Mouse (Mus musculus): ENCODE measurements at regions not wholly inside any gene's neighbourhood (a gene's known extent, or its start where the extent isn't known, plus 50 kb on each side); places are given as distances from the start of the nearest gene placed in this dataset.

DNA sequence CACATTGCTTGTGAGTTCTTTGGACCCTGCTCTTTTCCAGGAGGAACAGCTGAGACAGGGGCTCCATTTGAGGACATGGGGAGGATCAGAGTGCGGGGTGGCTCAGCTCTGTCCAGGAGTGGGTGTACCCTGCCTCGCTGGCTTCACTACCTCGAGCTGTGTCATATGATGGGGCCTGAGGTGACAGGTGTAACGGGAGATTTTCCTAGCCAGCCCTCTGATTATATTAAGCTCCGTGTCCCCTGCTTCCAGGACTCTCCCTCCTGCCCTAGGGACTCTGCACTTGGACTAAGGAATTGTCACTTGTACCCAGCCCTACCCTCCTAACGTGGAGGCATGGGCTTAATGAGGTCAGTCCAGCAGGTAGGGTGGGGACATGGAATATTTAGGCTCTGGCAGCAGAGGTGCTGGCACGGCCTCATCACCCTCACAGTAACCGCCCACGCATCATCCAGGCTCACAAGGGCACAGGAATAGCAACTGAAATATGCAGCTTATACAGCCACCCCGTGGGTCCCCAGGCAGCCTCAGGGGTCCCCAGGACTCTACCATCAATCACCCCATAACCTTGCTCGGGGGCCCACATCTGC is 78.1 kb upstream of the 1600014C23Rik start:
- no peak for ATAC-seq (ENCODE audit: extremely low read depth, insufficient number of reproducible peaks, low FRiP score, poor library complexity, severe bottlenecking)

DNA sequence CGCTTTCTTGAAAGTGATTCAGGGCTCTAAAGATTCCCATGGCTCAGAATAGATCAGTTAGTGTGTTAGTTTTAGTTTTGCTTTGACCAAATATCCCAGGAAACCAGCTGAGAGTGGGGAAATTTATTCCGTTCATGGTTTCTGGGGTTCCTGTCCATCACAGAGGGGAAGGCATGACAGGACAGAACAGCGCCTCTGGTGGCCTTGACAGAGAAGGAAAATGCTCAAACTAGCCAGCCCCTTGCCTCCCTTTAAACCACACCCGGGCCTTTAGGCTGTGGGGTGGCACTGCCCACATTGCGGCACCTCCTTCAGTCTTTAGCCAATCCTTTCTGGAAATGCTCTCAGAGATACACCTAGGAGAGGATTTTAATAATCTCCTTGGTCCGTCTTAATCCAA is 76.1 kb upstream of the 1600014C23Rik start:
- no peak for ATAC-seq (ENCODE audit: extremely low read depth, insufficient number of reproducible peaks, low FRiP score, poor library complexity, severe bottlenecking)

DNA sequence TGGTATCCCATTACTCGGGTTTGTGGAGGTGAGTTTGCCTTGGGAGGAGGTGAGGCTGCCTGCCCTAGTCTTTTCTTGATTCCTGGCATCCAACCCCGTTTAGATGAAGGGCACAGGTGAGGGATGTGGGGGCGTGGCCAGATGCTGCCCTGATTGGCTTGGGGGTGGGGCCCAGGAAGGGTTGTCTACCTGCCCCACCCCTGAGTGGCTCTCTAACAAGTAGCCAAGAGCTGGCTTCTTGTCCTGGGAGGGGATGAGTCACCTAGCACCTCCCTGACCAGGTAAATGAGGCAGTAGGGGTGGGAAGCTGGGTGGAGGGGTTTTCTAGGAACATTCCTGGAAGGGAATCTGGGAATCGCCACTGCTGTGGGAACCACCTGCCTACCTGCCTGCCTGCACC is 74.7 kb upstream of the 1600014C23Rik start:
- no peak for ATAC-seq (ENCODE audit: extremely low read depth, insufficient number of reproducible peaks, low FRiP score, poor library complexity, severe bottlenecking)

DNA sequence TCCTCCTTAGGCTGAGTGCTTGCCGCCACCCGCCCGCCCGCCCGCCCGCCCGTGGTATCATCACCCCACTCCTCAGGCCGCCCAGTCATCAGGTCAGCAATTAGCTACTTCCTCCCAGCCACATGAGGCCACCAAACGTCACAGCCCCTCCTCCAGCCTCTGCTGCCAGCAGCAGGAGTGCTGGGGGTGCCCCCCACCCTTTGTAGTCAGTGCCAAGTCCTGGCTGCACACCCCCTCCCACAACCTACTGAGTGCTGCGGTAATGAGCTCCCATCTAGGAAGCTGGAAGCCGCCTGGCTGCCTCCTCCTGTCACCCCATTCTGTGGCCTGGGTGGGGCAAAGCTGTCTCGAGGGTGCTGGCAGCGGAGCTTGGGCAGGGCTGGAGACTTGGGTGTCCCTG is 73.8 kb upstream of the 1600014C23Rik start:
- no peak for ATAC-seq (ENCODE audit: extremely low read depth, insufficient number of reproducible peaks, low FRiP score, poor library complexity, severe bottlenecking)

DNA sequence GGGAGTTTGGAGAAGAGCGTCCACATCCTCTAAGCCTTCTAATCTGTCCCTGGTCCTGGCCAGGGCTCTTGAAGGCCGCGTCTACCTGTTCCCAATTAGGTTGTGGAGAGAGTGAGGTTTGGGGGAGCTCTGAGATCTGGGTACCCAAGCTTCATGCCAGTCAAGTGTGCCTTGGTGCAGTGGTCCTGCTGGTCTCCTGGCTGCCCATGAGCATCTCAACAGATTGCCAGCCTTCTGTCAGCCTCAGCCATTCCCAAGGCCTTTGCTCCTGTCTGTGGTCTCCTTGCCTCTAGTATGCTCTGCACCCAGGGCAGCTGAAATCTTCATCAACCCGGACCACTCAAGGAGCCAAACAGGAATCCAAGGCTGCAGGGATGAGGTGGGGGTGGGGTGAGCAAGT is 73.2 kb upstream of the 1600014C23Rik start:
- no peak for ATAC-seq (ENCODE audit: extremely low read depth, insufficient number of reproducible peaks, low FRiP score, poor library complexity, severe bottlenecking)

DNA sequence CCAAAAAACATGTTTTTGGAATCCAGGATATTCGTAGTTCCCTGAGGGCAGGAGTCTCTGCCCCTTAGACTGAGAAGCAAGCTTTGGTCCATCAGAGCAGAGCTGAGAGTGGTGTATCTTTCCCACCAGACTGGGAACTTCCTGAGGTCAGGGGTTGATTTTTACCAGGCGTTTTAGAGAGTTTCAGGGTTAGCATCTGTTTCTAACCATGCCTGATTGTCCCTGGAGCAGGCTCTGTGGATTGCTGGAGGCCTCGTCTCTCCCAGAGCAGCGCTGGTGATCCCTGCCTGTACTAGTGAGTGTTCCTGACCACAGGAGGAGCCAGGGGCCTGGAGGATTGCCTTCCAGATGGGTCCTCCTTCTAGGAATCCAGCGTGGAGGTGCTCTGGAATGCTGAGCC is 72.8 kb upstream of the 1600014C23Rik start:
- ATAC-seq (ENCODE audit: extremely low read depth, insufficient number of reproducible peaks, low FRiP score, poor library complexity, severe bottlenecking): no peak

DNA sequence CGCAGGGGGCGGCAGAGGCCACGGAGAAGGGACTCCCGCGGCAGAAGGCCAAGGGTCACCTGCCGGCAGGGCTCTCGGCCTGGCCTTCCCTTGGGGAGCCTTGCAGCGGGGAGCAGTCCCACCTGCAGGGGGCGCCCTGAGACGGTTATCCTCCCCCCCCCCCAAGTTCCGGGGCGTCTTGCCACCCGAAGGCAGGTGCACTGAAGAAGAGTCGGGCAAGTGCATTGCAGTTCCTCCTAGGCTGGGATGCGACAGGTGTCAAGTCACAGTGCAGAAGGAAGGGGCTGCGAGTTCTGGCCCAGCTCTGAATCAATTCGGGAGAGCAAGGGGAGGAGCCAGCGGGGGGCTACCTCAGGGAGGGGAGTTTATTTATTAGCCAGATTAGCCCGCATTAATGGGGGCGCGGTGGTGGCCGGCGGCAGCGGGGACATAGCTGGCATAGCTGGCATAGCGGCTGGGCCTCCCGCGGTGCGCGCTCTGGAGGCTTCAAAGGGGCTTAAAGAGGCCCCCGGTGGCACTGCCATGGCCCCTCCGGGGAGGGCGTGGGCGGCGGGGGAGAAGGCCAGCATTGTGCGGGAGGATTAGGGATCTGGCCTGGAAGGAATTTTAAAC is 71.9 kb upstream of the 1600014C23Rik start:
- no peak for ATAC-seq (ENCODE audit: extremely low read depth, insufficient number of reproducible peaks, low FRiP score, poor library complexity, severe bottlenecking)

DNA sequence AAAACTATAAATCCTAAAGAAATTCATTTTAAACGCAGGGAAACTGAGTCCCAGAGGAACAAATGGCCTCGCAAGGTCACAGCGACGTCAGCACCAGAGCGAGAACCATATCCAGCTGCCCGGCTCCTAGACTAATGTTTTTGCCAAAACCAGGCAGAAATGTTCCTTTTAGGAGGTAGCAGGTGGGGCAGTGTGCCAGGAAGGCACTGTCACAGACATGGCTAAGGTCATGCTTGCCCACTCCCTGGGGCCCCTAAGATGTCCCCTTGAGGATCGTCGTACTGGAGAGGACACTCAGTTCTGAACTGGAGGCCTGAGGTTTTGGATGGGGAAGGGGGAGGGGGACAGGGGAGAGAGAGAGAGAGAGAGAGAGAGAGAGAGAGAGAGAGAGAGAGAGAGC is 69.7 kb upstream of the 1600014C23Rik start:
- no peak for ATAC-seq (ENCODE audit: extremely low read depth, insufficient number of reproducible peaks, low FRiP score, poor library complexity, severe bottlenecking)

DNA sequence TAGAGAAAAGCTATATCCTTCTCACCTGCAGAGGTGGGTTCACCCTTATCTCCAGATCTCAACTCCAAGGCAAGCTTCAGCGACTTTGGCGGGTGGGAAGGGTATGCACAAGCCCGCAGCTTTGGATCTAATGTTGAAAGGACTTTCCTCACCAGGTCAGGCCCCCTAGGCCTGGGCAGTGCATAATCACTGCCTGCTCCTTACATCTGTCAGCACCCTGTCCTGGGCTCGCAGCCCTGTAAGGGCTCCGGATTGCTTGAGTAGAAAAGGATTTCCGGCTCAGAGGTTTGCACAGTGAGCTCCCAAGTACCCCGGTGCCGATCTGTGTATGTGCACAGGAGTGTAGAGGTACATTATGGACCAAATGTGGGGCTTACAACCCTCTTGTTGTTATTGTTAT is 68.8 kb upstream of the 1600014C23Rik start:
- no peak for ATAC-seq (ENCODE audit: extremely low read depth, insufficient number of reproducible peaks, low FRiP score, poor library complexity, severe bottlenecking)

DNA sequence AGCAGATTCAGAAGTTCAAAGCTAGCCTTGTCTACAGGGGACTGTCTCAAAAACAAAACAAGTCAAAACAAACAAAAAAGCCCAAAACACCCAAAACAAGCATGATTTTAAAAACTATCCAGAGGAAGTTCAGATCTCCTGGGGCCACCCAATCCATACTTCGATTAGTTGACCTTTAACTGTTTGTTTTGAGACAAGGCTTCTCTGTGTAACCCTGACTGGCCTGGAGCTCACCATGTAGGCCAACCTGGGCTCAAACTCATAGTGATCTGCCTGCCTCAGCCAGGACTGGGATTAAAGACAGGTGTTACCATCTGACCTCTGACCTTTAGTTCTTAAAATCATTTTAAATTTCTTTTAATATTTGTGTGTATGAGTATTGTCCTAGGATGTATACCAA is 66.1 kb upstream of the 1600014C23Rik start:
- no peak for ATAC-seq (ENCODE audit: extremely low read depth, insufficient number of reproducible peaks, low FRiP score, poor library complexity, severe bottlenecking)

DNA sequence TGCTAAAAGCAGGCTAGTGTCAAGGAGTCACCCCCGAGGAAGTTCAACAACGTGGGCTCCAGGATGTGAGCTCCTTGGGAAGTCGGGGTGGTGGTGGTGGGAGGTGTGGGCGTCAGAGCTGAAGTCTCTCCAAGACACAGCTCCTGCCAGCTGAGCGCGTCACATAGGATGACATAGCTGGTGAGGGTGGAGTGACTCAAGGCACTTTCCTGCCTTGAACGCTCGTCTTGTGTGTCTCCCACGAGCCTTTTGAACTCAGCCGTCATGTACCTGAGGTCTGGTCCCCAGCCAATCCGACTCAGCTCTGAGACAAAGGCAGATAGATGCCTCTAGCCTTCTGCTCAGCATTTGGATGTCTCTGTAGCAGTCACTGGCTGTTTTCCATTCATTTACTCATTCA is 65.4 kb upstream of the 1600014C23Rik start:
- no peak for ATAC-seq (ENCODE audit: extremely low read depth, insufficient number of reproducible peaks, low FRiP score, poor library complexity, severe bottlenecking)

DNA sequence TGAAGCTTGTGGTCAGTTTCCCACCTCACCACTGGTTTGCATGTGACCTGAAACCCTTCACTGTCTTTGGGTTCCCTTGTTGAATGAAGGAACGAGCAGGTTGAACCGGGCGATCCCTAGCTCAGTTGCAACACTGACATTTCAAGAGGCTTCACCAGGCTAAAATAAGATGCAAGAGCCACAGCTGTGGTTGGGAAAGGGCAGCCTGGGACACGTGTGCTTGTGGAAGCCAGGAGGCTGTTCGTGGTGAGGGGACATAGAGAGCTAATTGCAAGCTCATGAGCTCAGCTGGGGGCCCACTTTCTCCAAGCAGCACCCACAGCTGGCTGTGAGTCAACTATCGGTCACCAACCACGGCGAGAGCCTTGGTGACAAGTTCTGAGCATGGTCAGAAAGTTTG is 64.8 kb upstream of the 1600014C23Rik start:
- ATAC-seq (ENCODE audit: extremely low read depth, insufficient number of reproducible peaks, low FRiP score, poor library complexity, severe bottlenecking): no peak

DNA sequence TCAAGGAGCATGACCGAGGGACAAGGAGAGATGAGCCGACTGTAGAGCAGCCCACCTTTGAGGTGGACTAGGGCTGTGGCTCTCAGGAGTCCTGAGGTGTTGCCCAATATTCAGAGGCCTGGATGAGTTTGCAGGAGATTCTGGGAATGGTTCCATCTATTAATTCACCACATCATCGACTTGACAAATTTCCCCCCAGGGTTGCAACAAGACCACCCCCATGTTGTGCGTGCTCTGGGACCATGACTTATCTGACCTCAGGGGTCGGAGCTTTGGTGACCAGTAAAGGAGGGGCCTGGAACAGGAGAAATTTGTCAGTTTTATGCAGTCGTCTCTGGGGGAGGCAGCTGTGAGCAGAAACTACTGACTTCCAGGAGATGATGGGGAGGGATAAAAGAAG is 63.5 kb upstream of the 1600014C23Rik start:
- no peak for ATAC-seq (ENCODE audit: extremely low read depth, insufficient number of reproducible peaks, low FRiP score, poor library complexity, severe bottlenecking)

DNA sequence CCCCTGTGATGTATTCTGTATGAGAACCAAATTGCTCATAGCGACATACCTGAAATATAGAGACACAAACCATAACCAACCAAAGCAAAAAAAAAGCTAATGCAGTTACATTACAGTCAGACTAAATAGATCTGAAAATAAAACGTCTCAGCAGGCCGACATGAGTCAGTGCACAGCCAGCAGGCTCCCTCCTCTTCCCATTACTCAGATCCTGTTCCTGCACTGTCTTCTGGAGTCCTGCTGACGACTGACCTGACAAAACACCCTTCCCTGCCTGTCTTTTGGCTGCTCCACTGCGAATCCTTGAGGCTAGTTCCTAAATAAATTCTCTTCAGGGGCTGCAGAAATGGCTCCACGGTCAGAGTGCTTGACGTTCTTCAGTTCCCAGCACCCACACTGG is 61.3 kb upstream of the 1600014C23Rik start:
- ATAC-seq (ENCODE audit: extremely low read depth, insufficient number of reproducible peaks, low FRiP score, poor library complexity, severe bottlenecking): no peak

DNA sequence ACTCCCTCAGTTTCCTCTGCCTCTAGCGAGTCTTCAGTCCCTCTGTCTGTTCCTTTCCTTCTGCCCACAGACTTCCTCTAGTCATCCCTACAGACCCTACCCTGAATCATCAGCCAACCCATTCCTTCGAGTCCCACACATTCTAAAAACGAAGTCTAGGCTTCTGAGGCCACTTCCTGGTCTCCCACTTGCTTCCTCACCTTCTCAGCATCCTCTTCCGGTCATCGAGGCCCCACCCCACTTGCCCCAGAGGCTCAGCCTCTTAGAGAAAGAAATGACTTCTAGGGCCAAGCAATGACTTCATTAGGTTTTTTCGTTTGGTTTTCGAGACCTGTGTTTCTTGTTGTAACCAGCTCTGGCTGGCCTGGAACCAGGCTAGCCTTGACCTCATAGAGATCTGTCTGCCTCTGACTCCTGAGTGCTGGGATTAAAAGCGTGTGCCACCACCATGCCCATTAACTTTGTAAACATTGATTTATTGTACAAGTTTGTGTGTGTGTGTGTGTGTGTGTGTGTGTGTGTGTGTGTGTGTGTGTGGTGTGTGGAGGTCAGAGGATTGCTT is 57.4 kb upstream of the 1600014C23Rik start:
- ATAC-seq (ENCODE audit: extremely low read depth, insufficient number of reproducible peaks, low FRiP score, poor library complexity, severe bottlenecking): no peak

DNA sequence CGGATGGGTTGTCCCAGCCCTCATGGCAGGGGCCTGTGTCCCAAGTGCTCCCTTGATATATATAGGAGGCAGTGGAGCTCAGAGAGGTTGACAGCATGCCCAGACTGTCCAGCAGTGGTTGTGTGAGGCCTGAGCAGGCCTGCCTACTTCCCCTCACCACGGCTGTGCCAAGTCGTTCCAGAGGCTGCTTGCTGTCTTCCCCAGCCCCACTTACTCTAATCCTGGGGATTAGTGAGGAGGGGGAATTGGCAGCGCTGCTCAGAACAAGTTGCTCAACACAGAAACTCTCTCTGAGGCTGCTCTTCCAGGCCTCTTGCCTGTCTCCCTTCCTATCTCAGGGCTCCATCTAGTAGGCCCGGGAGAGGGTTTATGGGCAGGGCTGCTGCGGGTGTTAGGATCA is 56.1 kb upstream of the 1600014C23Rik start:
- no peak for ATAC-seq (ENCODE audit: extremely low read depth, insufficient number of reproducible peaks, low FRiP score, poor library complexity, severe bottlenecking)

DNA sequence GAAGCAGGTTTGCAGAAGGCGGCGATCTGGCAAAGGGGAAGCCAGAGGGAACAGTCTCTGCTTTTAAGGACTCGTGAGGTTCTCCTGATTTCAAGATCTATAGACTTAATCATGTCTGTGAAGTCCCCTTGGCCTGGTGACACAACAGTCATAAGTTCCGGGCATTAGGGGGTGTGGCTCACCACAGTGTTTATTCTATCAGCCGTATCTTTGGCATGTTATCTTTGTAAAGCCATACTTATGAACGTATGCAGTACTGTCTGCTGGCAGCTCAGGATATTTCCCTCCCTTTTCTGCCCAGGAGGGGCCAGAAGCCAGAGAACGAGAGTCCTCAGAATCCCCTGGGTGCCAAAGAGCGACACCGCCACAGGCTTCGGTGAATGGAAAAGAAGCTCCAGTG is 51.3 kb upstream of the 1600014C23Rik start:
- no peak for ATAC-seq (ENCODE audit: extremely low read depth, insufficient number of reproducible peaks, low FRiP score, poor library complexity, severe bottlenecking)

DNA sequence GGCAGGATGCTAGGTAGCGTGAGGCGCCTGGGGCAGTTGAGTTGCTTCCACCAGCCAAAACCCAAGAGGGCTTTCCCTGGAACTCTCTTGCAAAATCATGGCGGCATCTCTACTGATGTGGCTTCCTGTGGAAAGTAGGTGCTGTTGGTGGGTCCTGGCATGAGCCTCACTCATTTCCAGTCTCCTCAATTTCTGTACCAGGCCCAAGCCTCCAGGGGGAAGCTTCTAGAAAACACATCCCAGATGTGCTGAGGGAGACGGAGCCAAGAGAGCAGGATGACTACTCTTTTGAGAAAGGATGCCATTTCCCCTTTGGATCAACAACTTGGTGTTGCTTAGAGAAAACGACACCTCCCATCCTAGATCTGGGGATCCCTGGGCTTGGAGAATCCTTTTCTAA is 50.9 kb upstream of the 1600014C23Rik start:
- no peak for ATAC-seq (ENCODE audit: extremely low read depth, insufficient number of reproducible peaks, low FRiP score, poor library complexity, severe bottlenecking)

Measured in neutrophil, adult 5-6 weeks (primary cell).